Mouse (Mus musculus): ENCODE results near the gene Coro7. TPM values are rescaled to one million over a fixed set of nuclear protein-coding genes. Genes with fewer than 3 reads are reported as not detected.

Gene Coro7
- 1.3 TPM for polyA plus RNA-seq (2014; fragmentation: Illumina TruSeq; extraction: RNeasy Lipid Tissue Mini Kit (QIAGEN cat#74804); ENCODE audit: low replicate concordance)

GRCm38 (mm10) chr16:4679121-4680018 lies at the start of gene Coro7:
Gene Coro7 (minus strand): TSS chr16:4679777.

GRCm38 (mm10) chr16:4725780-4726527 lies 46.4 kb upstream of the Coro7 start, which contains the start of gene Hmox2:
Gene Hmox2 (plus strand): TSS chr16:4726361.

GRCm38 (mm10) chr16:4718753-4719518 lies 39.4 kb upstream of the Coro7 start, which contains the start of gene Nmral1:
Gene Nmral1 (minus strand): TSS chr16:4719356.

GRCm38 (mm10) chr16:4639831-4640237 lies 39.7 kb downstream of the Coro7 start, which contains the start of the genes Vasn and Dnaja3:
Gene Vasn (plus strand): TSS chr16:4639941.
Gene Dnaja3 (plus strand): TSS chr16:4639989.

GRCm38 (mm10) chr16:4624481-4625110 lies 55.0 kb downstream of the Coro7 start, which contains the start of gene Pam16:
Gene Pam16 (minus strand): TSS chr16:4624988.

GRCm38 (mm10) chr16:4593971-4594813 lies 85.4 kb downstream of the Coro7 start, which contains the start of gene Glis2:
Gene Glis2 (plus strand): TSS chr16:4594713.

Other genes starting within 250 kb of the Coro7 start
- 1.8 TPM for gene Srl, start 138.0 kb downstream of the Coro7 start, polyA plus RNA-seq (2014; fragmentation: Illumina TruSeq; extraction: RNeasy Lipid Tissue Mini Kit (QIAGEN cat#74804); ENCODE audit: low replicate concordance)
- gene Tfap4, start 119.9 kb downstream of the Coro7 start, polyA plus RNA-seq (2014; fragmentation: Illumina TruSeq; extraction: RNeasy Lipid Tissue Mini Kit (QIAGEN cat#74804); ENCODE audit: low replicate concordance): 2.0 TPM
- gene Glis2, start 85.1 kb downstream of the Coro7 start, polyA plus RNA-seq (2014; fragmentation: Illumina TruSeq; extraction: RNeasy Lipid Tissue Mini Kit (QIAGEN cat#74804); ENCODE audit: low replicate concordance): 0.56 TPM
- gene Pam16, start 54.8 kb downstream of the Coro7 start, polyA plus RNA-seq (2014; fragmentation: Illumina TruSeq; extraction: RNeasy Lipid Tissue Mini Kit (QIAGEN cat#74804); ENCODE audit: low replicate concordance): 8.9 TPM
- 0.48 TPM for gene Vasn, start 39.8 kb downstream of the Coro7 start, polyA plus RNA-seq (2014; fragmentation: Illumina TruSeq; extraction: RNeasy Lipid Tissue Mini Kit (QIAGEN cat#74804); ENCODE audit: low replicate concordance)
- gene Dnaja3, start 39.8 kb downstream of the Coro7 start, polyA plus RNA-seq (2014; fragmentation: Illumina TruSeq; extraction: RNeasy Lipid Tissue Mini Kit (QIAGEN cat#74804); ENCODE audit: low replicate concordance): 18.0 TPM
- gene Nmral1, start 39.6 kb upstream of the Coro7 start, polyA plus RNA-seq (2014; fragmentation: Illumina TruSeq; extraction: RNeasy Lipid Tissue Mini Kit (QIAGEN cat#74804); ENCODE audit: low replicate concordance): 0.71 TPM
- gene Hmox2, start 46.6 kb upstream of the Coro7 start, polyA plus RNA-seq (2014; fragmentation: Illumina TruSeq; extraction: RNeasy Lipid Tissue Mini Kit (QIAGEN cat#74804); ENCODE audit: low replicate concordance): 47.3 TPM
- 40.1 TPM for gene Cdip1, start 110.5 kb upstream of the Coro7 start, polyA plus RNA-seq (2014; fragmentation: Illumina TruSeq; extraction: RNeasy Lipid Tissue Mini Kit (QIAGEN cat#74804); ENCODE audit: low replicate concordance)
- not detected for gene 4930562C15Rik, start 155.6 kb upstream of the Coro7 start, polyA plus RNA-seq (2014; fragmentation: Illumina TruSeq; extraction: RNeasy Lipid Tissue Mini Kit (QIAGEN cat#74804); ENCODE audit: low replicate concordance)
- gene Ubald1, start 200.5 kb upstream of the Coro7 start, polyA plus RNA-seq (2014; fragmentation: Illumina TruSeq; extraction: RNeasy Lipid Tissue Mini Kit (QIAGEN cat#74804); ENCODE audit: low replicate concordance): 0.22 TPM
- gene Mgrn1, start 206.5 kb upstream of the Coro7 start, polyA plus RNA-seq (2014; fragmentation: Illumina TruSeq; extraction: RNeasy Lipid Tissue Mini Kit (QIAGEN cat#74804); ENCODE audit: low replicate concordance): 4.9 TPM

All from small intestine, adult 10 weeks (tissue).